Mouse (Mus musculus) embryonic fibroblast, embryonic 13.5 days (primary cell): ENCODE measurements at regions not wholly inside any gene's neighbourhood (a gene's known extent, or its start where the extent isn't known, plus 50 kb on each side); places are given as distances from the start of the nearest gene placed in this dataset.
"Not testable (repeated sequence)": the region's sequence is repeated elsewhere in the genome, so short reads cannot be mapped to it uniquely, and the experiment has no call there.

Experiments
- CTCF ChIP-seq: IDR thresholded peaks from 2 replicates; pipeline ENCODE4 v1.5.1; 2011; ENCODE audit warnings: mild to moderate bottlenecking, control low read depth, low read length, moderate library complexity, borderline replicate concordance; ENCODE audit not compliant: insufficient read depth
- POLR2A ChIP-seq: IDR thresholded peaks from 2 replicates; pipeline ENCODE4 v1.6.1; 2011; ENCODE audit warnings: low read depth, mild to moderate bottlenecking, control low read depth, low read length, moderate library complexity

DNA sequence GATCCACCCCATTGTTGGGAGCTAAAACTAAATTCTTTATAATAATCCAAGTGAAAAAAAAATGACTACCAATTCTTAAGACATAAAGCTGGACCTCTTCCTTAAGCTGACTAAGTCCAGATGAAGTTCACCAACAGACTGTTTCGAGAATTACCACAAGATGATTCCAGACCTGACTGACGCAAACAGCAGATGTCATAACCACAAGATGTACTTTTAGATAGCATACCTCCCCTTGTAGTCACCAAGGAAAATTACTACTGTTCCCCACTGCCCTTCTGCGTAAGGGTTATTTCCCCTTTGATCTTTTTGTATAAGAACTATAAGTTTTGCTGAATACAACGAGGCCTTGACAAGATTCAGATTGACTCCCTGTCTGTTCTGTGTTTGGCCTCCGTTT, 536.8 kb upstream of the Brinp3 start:
- TF ChIP-seq CTCF, POLR2A: not testable (repeated sequence)
